Mouse (Mus musculus) fibroblast of lung, adult 2 months (primary cell): ENCODE measurements at regions not wholly inside any gene's neighbourhood (a gene's known extent, or its start where the extent isn't known, plus 50 kb on each side); places are given as distances from the start of the nearest gene placed in this dataset.

ENCODE experiments used
- DNase-seq: peaks from one replicate; pipeline ENCODE4 v3.0.0-alpha.2; 2011; ENCODE audit warnings: low read depth

GRCm38 (mm10) chr1:90268131-90268691 lies 64.4 kb downstream of the Ackr3 start:
- no peak for DNase-seq

- DNase-seq = no peak
Observed at GRCm38 (mm10) chr1:90268951-90269350, 65.2 kb downstream of the Ackr3 start.

- DNase-seq = no peak
Observed at GRCm38 (mm10) chr1:90269836-90270235, 66.1 kb downstream of the Ackr3 start.

GRCm38 (mm10) chr1:90271326-90271725 lies 67.5 kb downstream of the Ackr3 start:
- no peak for DNase-seq

GRCm38 (mm10) chr1:90272411-90272810 lies 68.6 kb downstream of the Ackr3 start:
- DNase-seq = no peak

GRCm38 (mm10) chr1:90272830-90273628 lies 69.2 kb downstream of the Ackr3 start:
- no peak for DNase-seq

- no peak for DNase-seq
Observed at GRCm38 (mm10) chr1:90273629-90273928, 69.8 kb downstream of the Ackr3 start.

GRCm38 (mm10) chr1:90274968-90275651 lies 71.3 kb downstream of the Ackr3 start:
- no peak for DNase-seq

- DNase-seq = no peak
Observed at GRCm38 (mm10) chr1:90275786-90276520, 72.2 kb downstream of the Ackr3 start.

GRCm38 (mm10) chr1:90277486-90278255 lies 73.9 kb downstream of the Ackr3 start:
- DNase-seq = no peak

- peak; percentile 88 for DNase-seq
Observed at GRCm38 (mm10) chr1:90279066-90279839, 75.5 kb downstream of the Ackr3 start.

- no peak for DNase-seq
Observed at GRCm38 (mm10) chr1:90280227-90280626, 76.4 kb downstream of the Ackr3 start.

- DNase-seq = no peak
Observed at GRCm38 (mm10) chr1:90281255-90281654, 77.5 kb downstream of the Ackr3 start.

GRCm38 (mm10) chr1:90281956-90282355 lies 78.2 kb downstream of the Ackr3 start:
- DNase-seq = no peak

GRCm38 (mm10) chr1:90282367-90282766 lies 78.6 kb downstream of the Ackr3 start:
- DNase-seq = no peak

GRCm38 (mm10) chr1:90283176-90283775 lies 79.5 kb downstream of the Ackr3 start:
- no peak for DNase-seq

- DNase-seq = no peak
Observed at GRCm38 (mm10) chr1:90283912-90284636, 80.3 kb downstream of the Ackr3 start.

- no peak for DNase-seq
Observed at GRCm38 (mm10) chr1:90285318-90285717, 81.5 kb downstream of the Ackr3 start.

GRCm38 (mm10) chr1:90287251-90287650 lies 83.5 kb downstream of the Ackr3 start:
- DNase-seq = no peak
